Mouse (Mus musculus) left cerebral cortex, adult 11 months (tissue): ENCODE results near the gene Klhl18.
A peak's percentile ranks its signal among the peaks of the same experiment; 100 is the strongest.
"Not testable (repeated sequence)": the region's sequence is repeated elsewhere in the genome, so short reads cannot be mapped to it uniquely, and the experiment has no call there.

ENCODE experiments used
- DNase-seq: peaks from one replicate; pipeline ENCODE4 v3.0.0; 2022; ENCODE audit warnings: low spot score

The Klhl18 gene

DNA sequence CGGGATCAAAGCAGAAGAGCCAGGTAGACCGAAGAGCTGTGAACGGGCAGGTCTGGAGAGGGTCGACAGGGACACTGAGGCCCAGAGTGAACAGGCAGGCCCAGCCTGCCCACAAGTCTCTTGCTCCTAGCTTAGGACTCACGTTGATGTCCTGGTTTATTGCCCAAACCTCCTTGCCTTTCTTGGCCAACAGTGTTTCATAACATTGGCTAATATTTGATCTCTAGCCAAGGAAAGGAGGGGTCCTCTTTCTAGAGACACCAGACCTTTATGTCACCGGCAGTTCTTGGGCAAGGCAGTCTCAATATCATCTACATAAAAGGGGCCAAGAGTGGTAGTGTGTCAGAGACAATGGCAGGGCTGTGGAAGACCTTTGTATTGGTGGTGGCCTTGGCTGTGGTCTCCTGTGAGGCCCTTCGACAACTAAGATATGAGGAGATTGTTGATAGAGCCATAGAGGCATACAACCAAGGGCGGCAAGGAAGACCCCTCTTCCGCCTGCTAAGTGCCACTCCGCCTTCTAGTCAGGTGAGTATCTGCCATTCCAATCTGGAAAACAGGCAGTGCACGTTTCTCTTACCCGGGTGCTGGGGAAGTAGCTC lies 56.9 kb downstream of the Klhl18 start, which contains the start of gene Ngp:
Gene Ngp (plus strand): TSS at position 237 of the 602 bp plus-strand sequence.
- DNase-seq = no peak

DNA sequence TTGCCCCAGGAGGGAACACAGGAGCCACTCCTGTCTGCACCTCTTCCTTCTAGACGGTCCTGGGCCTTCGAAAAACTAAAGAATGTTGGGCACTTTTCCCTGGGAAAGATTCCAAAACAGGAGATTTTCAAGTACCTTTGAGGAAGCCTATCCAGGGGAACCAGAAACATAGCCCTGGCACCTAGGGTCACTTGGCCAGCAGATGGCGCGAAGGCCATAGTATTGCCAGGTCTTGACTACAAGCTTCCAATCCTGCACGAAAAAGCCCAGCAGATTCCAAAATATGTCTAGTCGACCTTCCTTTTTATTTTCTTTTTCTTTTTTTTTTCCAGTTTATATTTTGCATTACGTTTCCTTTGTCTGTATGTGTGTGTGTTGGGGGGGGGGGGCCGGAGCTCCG lies 62.7 kb downstream of the Klhl18 start:
- DNase-seq = no peak

DNA sequence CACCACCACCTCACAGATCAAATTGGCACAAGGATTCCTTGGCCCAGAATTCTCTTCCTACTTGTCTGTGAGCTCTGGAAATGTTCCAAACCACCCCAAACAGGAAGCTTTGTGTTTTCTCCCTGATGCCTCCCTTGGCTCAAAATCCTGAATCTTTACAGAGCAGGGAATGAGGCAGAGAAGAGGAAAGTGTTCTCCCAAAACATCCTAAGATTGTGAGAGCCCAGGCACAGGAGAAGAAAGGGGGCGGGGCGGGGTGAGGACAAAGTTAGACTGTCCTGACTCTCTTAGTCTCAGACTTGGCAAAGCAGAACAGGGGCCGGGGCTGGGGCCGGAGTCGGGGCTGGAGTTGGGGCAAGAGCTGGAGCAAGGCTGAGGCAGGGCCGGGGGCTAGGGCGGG lies 63.6 kb downstream of the Klhl18 start:
- DNase-seq = no peak

DNA sequence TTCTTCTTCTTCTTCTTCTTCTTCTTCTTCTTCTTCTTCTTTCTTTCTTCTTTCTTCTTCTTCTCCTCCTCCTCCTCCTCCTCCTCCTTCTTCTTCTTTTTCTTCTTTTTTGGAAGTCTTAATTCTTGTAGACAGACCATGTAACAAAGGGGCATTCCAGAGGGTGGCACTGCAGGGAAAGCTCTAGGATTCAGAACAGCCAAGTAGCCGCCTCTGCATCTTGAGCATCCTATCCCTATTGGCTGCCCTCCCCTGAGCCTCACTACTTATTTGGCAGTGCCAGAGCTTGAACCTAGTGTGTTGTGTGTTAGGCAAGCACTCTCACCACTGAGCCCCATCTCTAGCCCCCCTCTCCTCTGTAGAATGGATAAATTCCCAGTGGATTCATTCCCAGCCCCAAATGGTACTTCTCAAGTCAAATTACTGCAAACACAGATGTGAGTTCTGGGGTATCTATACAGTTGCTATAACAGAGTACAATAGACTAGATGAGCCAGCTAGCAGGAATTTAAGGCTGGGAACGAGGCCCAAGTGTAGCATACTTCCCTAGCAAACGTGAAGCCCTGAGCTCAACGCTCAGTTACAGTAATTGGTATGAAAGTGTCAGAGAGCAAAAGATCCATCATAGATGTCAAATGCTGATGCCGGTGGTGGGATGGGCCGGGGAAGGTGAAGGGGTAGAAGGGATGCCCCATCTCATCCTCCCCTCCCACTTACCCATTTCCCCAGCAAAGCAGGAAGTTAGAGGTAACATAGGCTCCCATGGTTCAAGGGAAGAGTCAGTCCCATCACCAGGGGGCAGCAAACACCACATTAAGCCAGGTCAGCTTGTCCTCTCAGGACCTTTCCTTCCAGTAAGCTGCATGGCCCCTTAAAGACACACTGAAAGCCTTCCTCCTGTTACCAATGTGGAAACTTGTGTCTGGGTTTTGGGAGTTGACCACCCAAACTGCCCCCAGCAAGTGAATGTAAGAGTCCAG lies 65.3 kb downstream of the Klhl18 start:
- DNase-seq = peak; percentile 71

DNA sequence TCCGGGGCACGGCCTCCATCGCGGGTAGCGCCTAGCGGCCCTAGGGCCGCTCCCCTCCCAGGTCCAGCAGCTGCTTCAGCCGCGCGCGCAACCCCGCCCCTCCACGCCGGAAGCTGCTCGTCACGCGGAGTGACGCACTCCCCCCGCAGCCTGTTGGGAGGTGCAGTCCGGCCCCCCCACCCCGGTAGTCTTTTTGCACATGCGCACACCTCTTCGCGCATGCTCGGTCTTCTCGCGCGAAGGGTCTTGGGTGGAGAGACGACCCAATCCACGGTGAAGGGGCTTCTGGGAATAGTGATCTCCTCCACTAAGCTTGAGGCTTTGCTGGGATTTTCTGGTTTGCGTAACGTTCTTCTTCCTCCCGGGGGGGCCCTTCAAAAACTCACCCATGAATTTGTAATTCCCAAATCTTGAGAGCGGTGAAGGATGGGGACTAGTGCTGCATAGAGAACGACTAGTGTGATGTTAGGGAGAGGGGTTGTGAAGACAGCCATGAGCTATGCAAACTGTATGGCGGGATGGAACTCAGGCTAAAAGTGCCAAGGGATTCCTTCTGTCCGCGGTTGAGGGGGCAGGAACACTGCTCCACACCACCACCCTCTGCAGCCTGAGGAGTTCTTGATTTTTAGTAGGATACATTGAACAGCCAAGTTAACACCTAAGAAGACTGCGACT lies 68.3 kb downstream of the Klhl18 start, which contains the start of gene Ptpn23:
Gene Ptpn23 (minus strand): TSS at position 115 of the 675 bp plus-strand sequence.
- peak; percentile 86 for DNase-seq

DNA sequence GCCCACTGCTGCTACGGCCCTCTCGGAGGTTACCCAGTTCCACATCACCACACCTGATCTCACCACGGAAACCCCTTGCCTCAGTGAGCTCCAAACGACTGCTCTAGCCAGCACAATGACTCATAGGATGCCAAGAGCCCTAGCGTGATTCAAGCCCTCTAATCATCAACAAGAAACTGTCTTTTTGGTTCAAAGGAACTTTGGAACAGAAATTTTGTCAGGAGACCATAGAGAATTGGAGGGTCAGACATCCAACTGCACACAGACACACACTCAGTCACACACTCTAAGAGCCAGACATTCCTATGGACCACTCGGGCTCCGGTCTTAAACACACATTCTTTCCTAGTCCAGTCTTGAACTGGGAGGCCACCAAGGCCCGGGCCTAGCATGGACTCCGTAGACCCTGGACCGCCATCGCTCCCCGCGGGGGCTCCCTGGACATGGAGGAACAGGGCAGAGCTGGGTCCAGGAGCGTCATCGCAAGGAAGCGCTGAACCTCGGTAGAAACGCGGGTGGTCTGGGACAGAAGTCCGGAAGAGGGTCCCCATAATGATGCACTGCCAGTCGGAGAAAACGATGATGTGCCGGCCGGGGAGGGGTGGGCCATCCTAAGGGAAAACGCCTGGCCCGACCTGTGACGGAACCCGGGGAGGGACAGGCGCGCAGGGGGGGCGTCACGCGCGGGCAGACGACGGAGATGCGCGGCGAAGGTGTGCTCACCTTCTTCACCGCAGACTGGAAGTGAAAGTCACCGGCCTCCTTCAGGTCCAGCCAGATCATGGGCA lies 69.0 kb downstream of the Klhl18 start:
- no peak for DNase-seq

DNA sequence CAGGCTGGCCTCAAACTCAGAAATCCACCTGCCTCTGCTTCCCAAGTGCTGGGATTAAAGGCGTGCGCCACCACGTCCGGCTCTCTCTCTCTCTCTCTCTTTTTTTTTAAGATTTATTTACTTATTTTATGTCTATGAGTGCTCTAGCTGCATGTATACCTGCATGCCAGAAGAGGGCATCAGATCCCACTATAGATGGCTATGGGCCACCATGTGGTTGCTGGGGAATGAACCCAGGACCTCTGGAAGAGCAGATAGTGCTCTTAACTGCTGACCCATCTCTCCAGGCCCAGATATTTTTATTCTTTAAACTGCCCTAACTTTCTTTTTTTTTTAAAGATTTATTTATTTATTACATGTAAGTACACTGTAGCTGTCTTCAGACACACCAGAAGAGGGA lies 73.3 kb downstream of the Klhl18 start:
- DNase-seq = not testable (repeated sequence)

DNA sequence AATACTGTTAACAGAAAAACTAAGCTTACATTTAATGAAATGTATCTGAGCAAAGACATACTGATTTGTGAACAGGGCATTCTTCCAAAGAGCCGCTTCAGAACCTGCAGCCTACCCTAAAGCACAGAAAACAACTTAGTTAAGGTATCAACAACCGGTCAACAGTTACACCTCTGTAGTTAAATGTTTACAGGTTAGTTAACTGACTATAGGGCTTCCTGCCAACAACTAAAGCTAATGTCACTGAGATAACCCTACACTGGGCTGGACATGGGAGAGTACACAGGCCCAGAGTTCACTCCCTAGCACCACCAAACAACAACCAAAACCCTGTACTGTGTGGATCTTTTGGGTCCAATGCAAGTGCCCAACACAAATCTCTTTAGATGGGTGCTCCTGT lies 73.8 kb downstream of the Klhl18 start:
- DNase-seq = no peak

DNA sequence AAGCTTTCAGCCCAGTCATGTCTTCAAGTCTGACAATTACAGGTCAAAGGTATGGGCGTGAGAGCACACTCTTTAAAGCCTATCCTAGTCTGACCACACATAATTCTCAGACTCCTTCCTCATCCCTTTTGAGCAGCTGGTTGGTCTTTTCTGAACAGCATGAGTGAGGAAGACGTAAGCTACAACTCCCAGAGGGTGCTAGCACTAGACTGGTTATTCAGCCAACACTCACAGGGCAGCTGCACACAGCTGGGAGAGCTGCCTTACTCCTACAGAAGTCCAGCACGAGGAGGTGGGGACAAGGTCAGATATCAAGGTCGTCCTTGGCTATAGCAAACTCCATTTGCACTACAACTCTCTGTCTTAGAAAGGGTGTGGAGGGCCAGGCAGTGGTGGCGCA lies 75.8 kb downstream of the Klhl18 start:
- no peak for DNase-seq

DNA sequence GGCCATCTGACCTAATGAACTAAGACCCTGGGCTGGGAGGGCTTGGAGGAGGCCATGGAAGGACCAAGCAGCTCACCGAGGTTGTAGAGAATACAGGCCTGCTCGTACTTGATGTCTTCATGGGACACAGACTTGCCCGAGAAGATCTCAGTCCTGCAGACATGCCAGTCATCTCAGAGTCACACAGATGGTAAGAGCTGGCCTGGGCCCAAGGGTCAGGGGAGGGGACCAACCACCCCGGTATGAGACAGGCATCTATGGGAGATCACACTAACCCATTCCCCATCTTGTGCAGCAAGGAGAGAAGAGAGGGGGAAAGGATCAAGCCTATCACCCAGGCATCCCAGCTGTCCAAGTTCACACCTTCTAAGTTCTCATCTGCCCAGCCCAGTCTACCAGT lies 83.2 kb downstream of the Klhl18 start:
- DNase-seq = no peak

DNA sequence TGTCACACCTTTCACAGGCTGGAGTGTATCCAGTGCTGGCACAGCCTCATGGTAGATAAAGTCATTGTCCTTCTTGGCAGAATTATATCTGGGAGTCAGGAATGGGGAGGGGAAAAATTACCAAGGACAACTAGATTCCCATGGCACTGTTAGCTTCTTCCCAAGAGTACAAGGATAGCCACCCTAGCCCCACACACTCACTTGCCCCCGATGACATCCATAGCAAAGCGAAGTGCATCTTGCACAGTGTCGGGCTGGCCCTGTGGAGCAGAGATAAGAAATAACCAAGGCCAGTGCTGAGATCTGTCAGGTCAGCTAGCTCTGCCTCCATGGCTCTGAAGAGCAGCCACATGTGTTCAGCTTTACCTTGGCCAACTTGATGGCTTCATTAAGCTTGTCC lies 85.7 kb downstream of the Klhl18 start:
- DNase-seq = no peak

DNA sequence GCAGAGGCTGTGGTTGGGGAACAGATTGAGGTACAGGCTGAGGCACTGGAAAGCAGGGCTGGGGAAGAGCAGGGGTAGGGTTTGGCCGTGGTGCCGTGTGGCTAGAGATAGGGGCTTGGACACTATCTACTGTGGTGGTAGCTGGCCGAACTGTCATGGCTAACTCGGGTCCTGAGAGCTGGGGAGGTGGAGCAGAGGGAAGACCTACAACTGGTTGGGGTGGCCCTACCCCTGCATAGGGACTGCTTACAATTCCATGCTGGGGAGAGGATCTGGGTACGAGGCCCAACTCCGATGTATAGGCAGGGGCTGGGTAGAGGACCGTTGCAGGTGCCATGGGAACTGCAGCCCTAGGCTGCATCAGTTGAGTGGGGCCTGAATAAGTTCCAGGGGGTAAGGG lies 88.5 kb downstream of the Klhl18 start:
- no peak for DNase-seq

DNA sequence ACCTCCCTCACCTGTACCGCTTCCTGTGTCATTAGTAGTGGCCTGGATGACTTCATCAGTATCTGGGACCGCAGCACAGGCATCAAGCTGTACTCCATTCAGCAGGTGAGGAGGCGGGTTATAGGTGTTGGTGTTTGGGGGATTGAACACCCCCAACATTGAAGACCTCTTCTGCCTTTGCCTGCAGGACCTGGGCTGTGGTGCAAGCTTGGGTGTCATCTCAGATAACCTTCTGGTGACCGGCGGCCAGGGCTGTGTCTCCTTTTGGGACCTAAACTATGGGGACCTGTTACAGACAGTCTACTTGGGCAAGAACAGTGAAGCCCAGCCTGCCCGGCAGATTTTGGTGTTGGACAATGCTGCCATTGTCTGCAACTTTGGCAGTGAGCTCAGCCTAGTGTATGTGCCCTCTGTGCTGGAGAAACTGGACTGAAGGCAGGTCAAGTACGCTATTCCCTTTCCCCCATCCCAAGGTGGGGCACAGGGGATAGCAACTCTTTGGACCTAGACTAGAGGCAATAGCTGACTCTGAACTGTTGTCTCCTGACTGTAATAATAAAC lies 92.0 kb downstream of the Klhl18 start:
- no peak for DNase-seq

DNA sequence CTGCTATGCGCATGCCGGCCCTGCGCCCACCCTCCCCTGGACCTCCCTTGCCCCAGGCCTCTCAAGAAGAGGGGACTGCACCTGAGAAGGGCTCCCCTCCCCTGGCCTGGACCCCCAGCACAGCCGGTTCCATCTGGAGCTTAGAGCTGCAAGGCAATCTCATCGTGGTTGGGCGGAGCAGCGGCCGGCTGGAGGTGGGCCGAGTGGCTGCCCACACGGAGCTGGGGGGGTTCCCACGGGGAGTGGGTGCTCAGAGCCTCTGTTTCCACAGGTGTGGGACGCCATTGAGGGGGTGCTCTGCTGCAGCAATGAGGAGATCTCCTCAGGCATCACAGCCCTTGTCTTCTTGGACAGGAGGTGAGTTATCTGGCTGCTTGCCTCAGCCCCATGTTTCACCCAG lies 95.2 kb downstream of the Klhl18 start:
- no peak for DNase-seq

DNA sequence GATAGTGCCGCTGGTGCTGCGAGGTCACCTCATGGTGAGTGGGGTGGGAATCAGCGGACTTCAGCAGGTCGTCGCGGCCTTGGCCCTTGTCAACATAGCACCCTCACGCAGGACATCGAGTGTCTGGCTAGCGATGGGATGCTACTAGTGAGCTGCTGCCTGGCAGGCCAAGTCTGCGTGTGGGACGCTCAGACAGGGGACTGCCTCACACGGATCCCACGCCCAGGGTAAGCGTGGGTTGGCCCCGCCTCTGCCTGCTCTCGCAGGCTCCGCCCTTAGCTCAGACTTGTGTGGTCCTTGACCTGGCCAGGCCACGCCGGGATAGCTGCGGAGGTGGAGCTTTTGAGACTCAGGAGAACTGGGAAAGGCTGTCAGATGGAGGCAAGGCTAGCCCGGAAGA lies 95.8 kb downstream of the Klhl18 start:
- no peak for DNase-seq

DNA sequence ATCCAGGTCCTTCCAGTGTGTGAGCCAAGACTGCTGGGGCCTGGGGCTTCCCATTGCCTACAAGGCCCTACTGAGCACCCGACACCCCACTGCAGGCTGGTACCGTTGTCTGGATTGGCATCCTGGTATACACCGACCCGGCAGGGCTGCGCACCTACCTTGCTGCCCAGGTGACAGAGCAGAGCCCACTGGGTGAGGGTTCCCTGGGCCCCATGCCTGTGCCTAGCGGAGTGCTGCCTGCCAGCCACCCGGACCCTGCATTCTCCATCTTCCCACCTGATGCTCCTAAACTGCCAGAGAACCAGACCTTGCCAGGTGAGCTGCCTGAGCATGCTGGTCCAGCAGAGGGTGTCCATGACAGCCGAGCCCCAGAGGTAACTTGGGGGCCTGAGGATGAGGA lies 97.1 kb downstream of the Klhl18 start:
- DNase-seq = no peak

DNA sequence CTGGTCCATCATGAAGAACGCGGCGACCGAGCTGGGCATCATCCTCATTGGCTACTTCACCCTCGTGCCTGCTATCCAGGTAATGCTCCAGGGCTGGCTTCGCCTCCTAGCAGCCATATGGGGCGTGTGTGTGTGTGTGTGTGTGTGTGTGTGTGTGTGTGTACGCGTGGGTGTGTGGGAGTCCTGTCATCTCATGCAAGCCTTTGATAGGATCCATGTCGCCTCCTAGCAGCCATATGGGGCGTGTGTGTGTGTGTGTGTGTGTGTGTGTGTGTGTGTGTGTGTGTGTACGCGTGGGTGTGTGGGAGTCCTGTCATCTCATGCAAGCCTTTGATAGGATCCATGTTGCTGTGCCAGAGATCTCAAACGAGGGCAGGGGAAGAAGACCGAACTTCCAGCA lies 98.8 kb downstream of the Klhl18 start:
- DNase-seq = not testable (repeated sequence)
